Mouse (Mus musculus) gastrocnemius, postnatal 36 days (tissue): ENCODE data around the gene Pitpnm3. TPM values are rescaled to one million over a fixed set of nuclear protein-coding genes. Genes with fewer than 3 reads are reported as not detected.

Source experiments
- DNase-seq, 2 experiments: peaks; one replicate each; pipeline ENCODE4 v3.0.0; 2022
- intact Hi-C: fragments of 180-260 bp; cut with DNase I; formaldehyde crosslinking; loops from one replicate; pipeline ENCODE4 v1.15.1; 2025
- total RNA-seq, 2 experiments: library from RNA; stranded (reverse); gene quantifications; 2 replicates each; pipeline ENCODE4 v1.2.3; 2021

Pitpnm3 gene
- total RNA-seq, 2 experiments from 2014 or later = 1.1 to 1.9 TPM

- DNase-seq = peak in 1 of 2 experiments; percentile 18
- intact Hi-C loops = no loop called here
Measured at GRCm38 (mm10) chr11:72099181-72099580, 36.4 kb downstream of the Pitpnm3 start.

GRCm38 (mm10) chr11:72098027-72098426 lies 37.6 kb downstream of the Pitpnm3 start:
- DNase-seq = no peak
- intact Hi-C loops = no loop called here

DNA sequence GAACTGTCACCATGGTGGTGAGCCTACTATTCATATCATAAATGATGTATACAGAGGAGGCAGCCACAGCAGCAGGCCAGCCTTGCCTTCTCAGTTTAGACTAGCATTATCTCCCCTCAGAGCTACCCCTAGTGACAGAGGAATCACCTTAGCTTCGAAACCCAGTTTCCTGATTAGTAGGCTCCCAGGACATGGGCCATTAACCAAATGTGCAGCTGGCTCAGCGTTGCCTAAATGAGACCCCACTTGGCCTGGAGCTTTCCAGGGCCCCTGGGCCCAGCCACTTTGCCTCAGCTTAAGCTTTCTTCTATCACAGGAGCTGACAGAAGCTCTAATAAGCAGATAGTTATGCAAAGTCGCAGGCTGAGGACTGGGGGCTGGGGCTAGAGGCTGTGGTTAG lies 39.6 kb downstream of the Pitpnm3 start:
- no peak for DNase-seq
- intact Hi-C loops = no loop called here

DNA sequence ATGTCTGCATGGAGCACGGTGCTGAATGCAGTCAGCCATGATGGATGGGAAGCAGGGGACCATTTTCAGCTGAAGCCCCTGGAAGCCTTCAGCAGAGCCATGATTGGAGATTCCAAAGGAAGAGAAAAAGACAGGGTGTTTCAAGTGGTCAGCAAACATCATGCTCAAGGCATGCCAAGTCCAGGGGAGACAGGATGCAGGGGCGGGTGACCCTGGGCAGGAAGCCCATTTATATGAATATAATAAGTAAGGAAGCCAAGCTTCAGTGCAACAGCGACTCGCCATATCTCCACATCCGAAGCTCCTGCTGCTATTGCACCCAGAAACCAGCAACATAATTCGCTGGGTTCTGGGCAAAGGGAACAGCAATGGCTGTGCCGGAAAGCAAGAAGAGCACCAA lies 41.1 kb downstream of the Pitpnm3 start:
- no peak for DNase-seq
- intact Hi-C loops = no loop called here

GRCm38 (mm10) chr11:72092390-72092789 lies 43.2 kb downstream of the Pitpnm3 start:
- intact Hi-C loops = no loop called here
- no peak for DNase-seq

DNA sequence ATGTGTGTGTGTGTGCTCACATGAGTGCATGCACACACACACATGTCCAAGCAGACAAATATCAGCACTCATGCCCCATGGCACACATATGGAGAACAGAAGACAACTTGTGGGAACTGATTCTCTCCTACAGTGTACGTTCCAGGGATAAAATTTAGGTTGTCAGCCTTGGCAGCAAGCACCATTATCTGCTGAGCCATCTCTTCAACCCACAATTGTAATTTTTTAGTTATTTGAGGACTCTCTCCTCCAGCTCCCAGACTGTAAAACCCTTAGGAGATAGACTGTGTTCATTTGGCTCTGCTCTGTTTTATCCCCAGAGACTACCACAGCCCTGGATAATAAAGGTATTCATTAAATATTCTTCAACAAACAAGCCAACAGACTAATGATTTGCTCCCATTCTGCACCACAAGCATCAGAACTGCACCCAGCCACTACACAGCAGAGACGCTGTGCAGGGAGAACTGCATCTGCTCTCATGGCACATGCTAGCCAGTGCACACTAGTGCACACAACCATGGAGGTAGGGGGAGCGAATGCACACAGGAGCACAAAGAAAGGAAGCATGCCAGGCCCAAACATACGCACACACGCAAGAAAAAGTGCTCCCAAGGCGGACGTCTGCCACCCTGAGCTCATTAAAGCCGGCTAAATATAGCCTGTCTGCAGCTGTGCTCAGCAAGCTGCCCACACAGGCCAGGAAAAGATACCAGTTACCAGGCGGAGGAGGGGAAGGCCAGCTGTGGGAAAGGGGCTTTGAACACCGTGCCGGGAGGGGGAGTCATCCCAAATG lies 49.1 kb downstream of the Pitpnm3 start:
- DNase-seq = peak in 1 of 2 experiments; percentile 33
- intact Hi-C loops = no loop called here

DNA sequence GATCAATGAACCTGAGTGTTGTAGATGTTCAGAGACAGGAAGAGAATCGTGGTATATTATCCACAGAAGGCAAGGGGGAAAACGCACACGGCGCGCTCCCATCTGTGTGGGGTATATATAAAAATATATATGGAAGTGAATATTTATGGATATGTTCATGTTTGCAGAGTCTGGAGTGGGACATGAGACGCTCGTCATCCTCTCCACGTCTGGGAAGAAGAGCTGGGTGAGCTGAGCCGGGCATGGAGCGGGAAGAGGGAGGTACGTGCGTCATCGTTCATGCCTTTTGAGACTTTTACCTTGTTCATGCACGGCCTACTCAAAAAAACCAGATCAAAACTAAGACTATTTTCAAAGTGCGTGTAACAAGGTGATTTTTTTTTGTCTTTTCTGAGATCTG lies 51.2 kb downstream of the Pitpnm3 start:
- intact Hi-C loops = no loop called here
- DNase-seq = no peak

DNA sequence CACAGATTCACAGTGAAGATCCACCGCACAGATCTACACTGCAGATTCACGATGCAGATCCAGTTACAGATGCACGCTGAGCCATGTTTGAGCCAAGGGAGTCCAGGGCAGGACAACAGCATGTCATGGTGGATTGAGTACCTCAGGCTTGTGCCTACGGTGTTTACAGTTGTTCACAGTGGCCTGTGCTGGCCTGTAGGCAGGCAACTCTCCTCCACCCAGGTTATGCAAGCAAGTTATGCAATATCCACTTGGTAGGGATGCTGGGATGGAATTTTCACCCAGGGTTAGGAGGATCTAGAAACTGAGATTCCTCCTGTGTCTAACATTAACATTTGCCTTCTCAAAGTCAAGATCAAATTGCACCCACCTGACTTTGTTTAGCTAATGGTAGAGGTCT lies 53.0 kb downstream of the Pitpnm3 start:
- DNase-seq = no peak
- intact Hi-C loops = no loop called here

GRCm38 (mm10) chr11:72080461-72080860 lies 55.1 kb downstream of the Pitpnm3 start:
- intact Hi-C loops = no loop called here
- no peak for DNase-seq

- DNase-seq = no peak
- intact Hi-C loops = loop anchor here (5.0 kb wide), 1 partner anchor 49 kb away; no protein-coding TSS in a partner anchor
Measured at GRCm38 (mm10) chr11:72078647-72079046, 56.9 kb downstream of the Pitpnm3 start.

GRCm38 (mm10) chr11:72078056-72078455 lies 57.5 kb downstream of the Pitpnm3 start:
- DNase-seq = no peak
- intact Hi-C loops = loop anchor here (5.0 kb wide), 1 partner anchor 49 kb away; no protein-coding TSS in a partner anchor

GRCm38 (mm10) chr11:72074230-72074629 lies 61.3 kb downstream of the Pitpnm3 start:
- intact Hi-C loops = no loop called here
- DNase-seq = no peak

- no peak for DNase-seq
- intact Hi-C loops = no loop called here
Measured at GRCm38 (mm10) chr11:72072331-72072905, 63.2 kb downstream of the Pitpnm3 start.

DNA sequence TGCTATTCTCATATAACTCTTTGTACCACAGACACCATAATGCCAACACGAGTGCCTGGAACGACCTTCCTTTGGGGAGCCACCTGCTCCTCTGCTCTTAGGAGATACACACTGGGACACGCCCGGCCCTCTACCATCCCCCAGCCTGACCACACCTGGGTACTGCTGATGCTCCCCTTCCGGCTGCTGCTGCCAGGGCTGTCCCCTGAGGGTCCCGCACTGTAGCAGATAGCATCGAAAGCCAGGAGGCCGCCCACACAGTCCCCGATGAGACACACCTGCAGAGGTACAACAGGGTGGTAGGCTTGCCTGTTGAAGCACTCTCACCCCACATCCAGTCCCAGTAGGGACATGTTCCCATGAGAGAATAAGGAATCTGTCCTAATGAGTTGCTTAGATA lies 64.8 kb downstream of the Pitpnm3 start:
- no peak for DNase-seq
- intact Hi-C loops = no loop called here

- no peak for DNase-seq
- intact Hi-C loops = no loop called here
Measured at GRCm38 (mm10) chr11:72068026-72068425, 67.6 kb downstream of the Pitpnm3 start.

DNA sequence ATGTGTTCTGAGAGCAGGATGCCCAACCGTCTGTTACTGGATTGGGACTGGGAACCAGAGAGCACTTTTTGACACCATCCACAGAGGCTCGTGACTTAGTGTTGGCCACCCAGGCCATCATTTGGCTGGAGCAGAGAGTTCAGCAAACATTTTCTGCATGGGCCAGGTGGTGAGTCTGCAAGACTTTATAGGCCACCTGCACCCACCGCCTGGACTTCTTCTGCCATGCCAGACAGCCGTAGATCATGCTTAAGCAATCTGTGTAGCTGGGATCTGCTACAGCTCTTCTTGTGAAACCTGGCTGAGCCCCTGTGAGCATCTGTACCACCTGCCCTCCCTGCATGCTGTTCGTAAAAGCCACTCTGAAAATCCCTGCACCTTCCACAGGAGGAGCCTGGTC lies 68.3 kb downstream of the Pitpnm3 start:
- intact Hi-C loops = loop anchor here (2.0 kb wide), 1 partner anchor 77 kb away; no protein-coding TSS in a partner anchor
- no peak for DNase-seq

DNA sequence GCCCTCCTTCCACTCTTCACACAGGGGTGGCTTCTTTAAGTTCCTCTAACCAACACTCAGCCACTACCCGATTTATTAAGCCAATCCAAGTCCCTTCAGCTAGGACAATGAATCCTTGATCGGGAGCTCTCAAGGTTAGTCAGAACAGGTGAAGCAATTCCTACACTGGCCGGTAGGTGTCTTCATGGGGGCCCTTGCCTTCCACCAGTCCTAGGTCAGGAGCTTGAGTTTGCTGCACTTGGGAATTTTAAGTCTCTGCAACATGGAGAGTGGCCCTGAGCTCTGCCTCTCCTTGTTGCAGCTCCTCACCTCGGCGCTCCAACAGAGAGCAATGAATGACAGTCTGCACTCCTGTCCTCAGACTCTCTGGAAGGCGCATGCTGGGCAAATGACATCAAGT lies 69.2 kb downstream of the Pitpnm3 start:
- intact Hi-C loops = loop anchor here (2.0 kb wide), 1 partner anchor 78 kb away; no protein-coding TSS in a partner anchor

GRCm38 (mm10) chr11:72065103-72065502 lies 70.5 kb downstream of the Pitpnm3 start:
- no peak for DNase-seq
- intact Hi-C loops = no loop called here

More for the DNA sequence above, 69.2 kb downstream of the Pitpnm3 start:
- no peak for DNase-seq

GRCm38 (mm10) chr11:72064414-72064813 lies 71.2 kb downstream of the Pitpnm3 start:
- DNase-seq = no peak
- intact Hi-C loops = no loop called here

DNA sequence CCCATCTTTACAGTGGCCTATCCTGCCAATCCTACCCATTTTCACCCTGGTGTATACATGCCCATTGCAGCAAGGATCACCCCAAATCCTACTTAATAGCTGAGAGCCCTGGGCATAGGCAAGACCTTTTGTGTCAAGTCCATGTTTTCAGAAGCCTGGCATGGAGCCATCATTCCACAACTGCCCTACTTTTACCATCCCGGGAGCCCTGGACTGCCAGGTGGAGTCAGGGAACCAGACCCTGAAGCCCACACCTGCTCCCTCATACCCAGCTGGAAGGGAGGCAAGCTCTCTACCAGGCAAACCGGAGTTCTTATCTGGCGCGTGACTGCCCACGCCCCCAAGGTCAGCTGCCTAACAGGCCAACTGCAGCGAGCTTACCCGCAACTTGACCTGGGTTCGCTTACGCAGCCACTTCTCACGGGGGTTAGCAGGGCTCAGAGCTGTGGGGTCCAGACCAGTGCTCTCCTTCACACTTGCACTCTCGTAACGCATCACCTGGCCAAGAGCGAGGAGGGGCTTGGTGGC lies 74.4 kb downstream of the Pitpnm3 start:
- DNase-seq = no peak
- intact Hi-C loops = no loop called here

DNA sequence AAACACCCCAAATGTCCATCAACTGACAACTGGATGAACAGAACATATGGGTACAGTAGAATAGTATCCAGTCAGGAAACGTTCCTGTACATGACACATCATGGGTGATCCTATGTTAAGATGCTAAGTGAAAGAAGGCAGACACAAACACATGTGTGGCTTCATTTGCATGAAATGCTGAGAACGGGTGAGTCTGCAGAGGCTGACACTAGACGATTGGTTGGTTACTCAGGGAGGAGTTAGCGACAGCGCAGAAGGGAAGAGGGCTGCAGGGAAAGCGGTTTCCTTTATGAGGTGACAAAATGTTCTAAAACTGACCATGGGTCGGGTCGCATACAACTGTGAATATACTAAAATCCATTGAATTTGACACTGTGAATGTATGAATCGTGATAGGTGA lies 75.2 kb downstream of the Pitpnm3 start:
- DNase-seq = no peak
- intact Hi-C loops = no loop called here

- DNase-seq = no peak
- intact Hi-C loops = loop anchor here (10.0 kb wide), 1 partner anchor 148 kb away; the partner anchor contains the start of genes 4933427D14Rik, Gm43951 and Txndc17
Measured at GRCm38 (mm10) chr11:72057166-72057565, 78.4 kb downstream of the Pitpnm3 start.
